In genomic region chr9:69125787-69126161, GRCm38 (mm10) we compare ENCODE assay signal across 8 mouse cellular contexts.
DNase-seq lines count a peak whose midpoint lies in the region; ATAC-seq and TF ChIP-seq lines count a peak whose summit lies in the region.

No protein-coding gene starts in this region.

- 32% methylated on average over 7 of the region's 7 CpGs for WGBS in heart, embryonic 12.5 days
- 23% methylated on average over 7 of the region's 7 CpGs for WGBS in spleen, adult 2 months
- WGBS in limb, embryonic 12.5 days, result 48% methylated on average over 7 of the region's 7 CpGs
- WGBS in stomach, embryonic 15.5 days, result 46% methylated on average over 7 of the region's 7 CpGs

- no peak for TF ChIP-seq POLR2A in spleen, adult 2 months (IDR thresholded peaks at IDR 0.05; ENCODE audit: low read depth, low read length)

- peaks cover 34% of the 10 kb centered on the region for H3K4me1 ChIP-seq in heart, embryonic 12.5 days (replicated peaks)
- H3K4me1 ChIP-seq in spleen, adult 2 months (ENCODE audit: control insufficient read depth, insufficient read depth, insufficient read length), result peaks cover 3% of the 10 kb centered on the region; the same call in 1 of the 2 replicates
- H3K4me1 ChIP-seq in limb, embryonic 12.5 days (replicated peaks), result peaks cover 41% of the 10 kb centered on the region
- H3K4me1 ChIP-seq in stomach, embryonic 15.5 days, result no peaks in the 10 kb centered on the region; the same call in 1 of the 2 replicates

- intact Hi-C loops in heart, postnatal 25 days (cut with DNase I), result loop anchor here (10.0 kb wide), 1 partner anchor 169 kb away; no protein-coding TSS in a partner anchor

- peak overlapping the region; percentile 39 for H3K4me3 ChIP-seq in heart, embryonic 12.5 days
- H3K4me3 ChIP-seq in spleen, adult 2 months (ENCODE audit: extremely low read depth, insufficient read depth, insufficient read length), result peak overlapping the region; percentile 26; the same call in 1 of the 2 replicates
- H3K4me3 ChIP-seq in limb, embryonic 12.5 days (replicated peaks), result peak overlapping the region; percentile 23; the same call in 1 of the 2 replicates
- H3K4me3 ChIP-seq in stomach, embryonic 15.5 days (replicated peaks), result peak overlapping the region; percentile 30; the same call in 1 of the 2 replicates

- H3K9ac ChIP-seq in heart, embryonic 12.5 days, result no peak overlapping the region
- no peak overlapping the region for H3K9ac ChIP-seq in limb, embryonic 12.5 days (replicated peaks)
- no peak overlapping the region for H3K9ac ChIP-seq in stomach, embryonic 15.5 days

- no peaks in the 10 kb centered on the region for H3K36me3 ChIP-seq in heart, embryonic 12.5 days
- no peaks in the 10 kb centered on the region for H3K36me3 ChIP-seq in spleen, adult 2 months (ENCODE audit: control insufficient read depth, insufficient read depth, low read length)
- no peaks in the 10 kb centered on the region for H3K36me3 ChIP-seq in limb, embryonic 12.5 days
- no peaks in the 10 kb centered on the region for H3K36me3 ChIP-seq in stomach, embryonic 15.5 days

- ATAC-seq in heart, embryonic 12.5 days (ENCODE audit: insufficient number of reproducible peaks, low FRiP score), result no peak
- no peak for ATAC-seq in limb, embryonic 12.5 days (ENCODE audit: insufficient number of reproducible peaks, insufficient read depth, low FRiP score, low TSS enrichment, low read depth)
- ATAC-seq in stomach, embryonic 15.5 days (ENCODE audit: insufficient read depth, low FRiP score, low read depth), result no peak

- no peak for TF ChIP-seq CTCF in spleen, adult 2 months (IDR thresholded peaks at IDR 0.05; ENCODE audit: extremely low read depth, insufficient read depth, insufficient read length, insufficient replicate concordance)

- peaks cover 43% of the 10 kb centered on the region for H3K27me3 ChIP-seq in heart, embryonic 12.5 days (replicated peaks)
- H3K27me3 ChIP-seq in spleen, adult 2 months (ENCODE audit: control insufficient read depth, insufficient read depth, low read length), result no peaks in the 10 kb centered on the region
- peaks cover 21% of the 10 kb centered on the region for H3K27me3 ChIP-seq in limb, embryonic 12.5 days
- H3K27me3 ChIP-seq in stomach, embryonic 15.5 days (replicated peaks), result no peaks in the 10 kb centered on the region

- no peak for DNase-seq in heart, postnatal 25 days (ENCODE audit: low spot score)
- DNase-seq in spleen, adult 2 months (ENCODE audit: low read depth in 1 of 2, low spot score in 2 of 2), result no peak
- DNase-seq in spleen, postnatal 10 days (ENCODE audit: low spot score in 2 of 2), result no peak
- no peak for DNase-seq in Muller cell, postnatal 12 days (ENCODE audit: inconsistent ontology term)
- DNase-seq in right cerebral cortex, postnatal 10 days (ENCODE audit: low spot score in 2 of 2), result no peak

- H3K4me2 ChIP-seq in heart, embryonic 12.5 days, result peak overlapping the region; percentile 76
- H3K4me2 ChIP-seq in limb, embryonic 12.5 days, result peak overlapping the region; percentile 56
- peak overlapping the region; percentile 58 for H3K4me2 ChIP-seq in stomach, embryonic 15.5 days

- no peaks in the 10 kb centered on the region for H3K9me3 ChIP-seq in heart, embryonic 12.5 days (replicated peaks)
- no peaks in the 10 kb centered on the region for H3K9me3 ChIP-seq in limb, embryonic 12.5 days
- H3K9me3 ChIP-seq in stomach, embryonic 15.5 days, result no peaks in the 10 kb centered on the region

- H3K27ac ChIP-seq in heart, embryonic 12.5 days (ENCODE audit: poor library complexity, severe bottlenecking), result peak overlapping the region; percentile 33; the same call in 1 of the 2 replicates
- H3K27ac ChIP-seq in spleen, adult 2 months (ENCODE audit: insufficient read depth, low read length), result no peak overlapping the region; the same call in 1 of the 2 replicates
- H3K27ac ChIP-seq in limb, embryonic 12.5 days, result no peak overlapping the region
- H3K27ac ChIP-seq in stomach, embryonic 15.5 days, result no peak overlapping the region
